Mouse (Mus musculus) left cerebral cortex, postnatal 14 days (tissue): Measurements from ENCODE around the gene Tubb4b. TPM values are rescaled to one million over a fixed set of nuclear protein-coding genes. Genes with fewer than 3 reads are reported as not detected.

ENCODE experiments used
- DNase-seq, 2 experiments: peaks; one replicate each; pipeline ENCODE4 v3.0.0; 2021 to 2022; ENCODE audit warnings: low spot score in 2 of 2, mixed read lengths in 1 of 2
- intact Hi-C: fragments of 180-260 bp; cut with DNase I; formaldehyde crosslinking; loops from one replicate; pipeline ENCODE4 v1.15.1; 2025
- total RNA-seq, 2 experiments: library from RNA; stranded (reverse); gene quantifications; 2 replicates each; pipeline ENCODE4 v1.2.3; 2021

Tubb4b gene
- total RNA-seq, 2 experiments from 2014 or later = 478 to 505 TPM

DNA sequence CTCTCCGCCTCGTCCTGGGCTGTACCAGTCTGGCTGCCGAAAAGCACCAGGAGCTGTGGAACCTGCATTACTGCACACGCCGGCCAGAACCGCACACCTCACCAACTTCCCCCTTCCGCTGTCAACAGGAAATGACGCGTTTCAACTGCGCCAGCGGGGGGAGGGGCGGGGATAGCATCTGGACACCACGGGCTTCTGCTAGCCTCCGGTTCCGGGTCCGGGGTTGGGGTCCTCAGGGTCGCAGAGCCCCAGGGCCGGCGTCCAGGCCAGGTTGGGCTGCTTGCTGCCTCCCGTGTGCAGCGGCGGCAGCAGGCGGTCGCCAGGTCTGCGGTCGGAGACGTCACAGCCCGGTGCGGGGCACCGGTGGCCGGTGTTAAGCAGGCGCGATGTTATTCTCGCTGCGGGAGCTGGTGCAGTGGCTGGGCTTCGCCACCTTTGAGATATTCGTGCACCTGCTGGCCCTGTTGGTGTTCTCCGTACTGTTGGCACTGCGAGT is 30.8 kb upstream of the Tubb4b start, which contains the start of gene Tmem203:
TSS of gene Tmem203 (plus strand) at position 156 of the 496 bp plus-strand sequence.
- intact Hi-C loops = loop anchor here (5.0 kb wide), 1 partner anchor 63 kb away; no protein-coding TSS in a partner anchor
- DNase-seq = peak; percentile 85 to 88

- intact Hi-C loops = no loop called here
Observed at GRCm38 (mm10) chr2:25252331-25252730, 27.8 kb upstream of the Tubb4b start.

GRCm38 (mm10) chr2:25246183-25247072 is 21.9 kb upstream of the Tubb4b start, which contains the start of gene AL732309.1:
Gene AL732309.1 (minus strand): TSS chr2:25246863.
- intact Hi-C loops = no loop called here
- no peak for DNase-seq

More at GRCm38 (mm10) chr2:25252331-25252730, 27.8 kb upstream of the Tubb4b start:
- DNase-seq = no peak

DNA sequence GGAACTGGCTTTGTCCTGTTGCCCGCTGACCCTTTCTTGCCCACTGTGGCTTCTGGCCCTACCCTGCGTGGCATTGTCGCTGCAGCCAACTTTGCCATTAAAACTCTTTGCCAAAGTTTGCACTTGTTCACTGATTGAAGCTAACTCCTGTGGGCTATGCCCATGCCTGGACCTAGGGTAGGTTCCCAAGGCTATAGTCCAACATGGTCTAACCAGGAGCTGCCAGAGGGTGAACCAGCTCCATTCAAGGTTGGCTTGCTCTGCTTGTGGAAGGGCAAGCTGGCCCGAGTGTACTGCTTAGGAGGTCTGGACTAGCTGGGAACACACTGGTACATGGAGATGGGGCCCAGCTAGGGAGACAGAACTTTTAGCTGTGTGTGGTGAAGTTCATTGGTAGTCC is 19.6 kb upstream of the Tubb4b start:
- no peak for DNase-seq
- intact Hi-C loops = no loop called here

DNA sequence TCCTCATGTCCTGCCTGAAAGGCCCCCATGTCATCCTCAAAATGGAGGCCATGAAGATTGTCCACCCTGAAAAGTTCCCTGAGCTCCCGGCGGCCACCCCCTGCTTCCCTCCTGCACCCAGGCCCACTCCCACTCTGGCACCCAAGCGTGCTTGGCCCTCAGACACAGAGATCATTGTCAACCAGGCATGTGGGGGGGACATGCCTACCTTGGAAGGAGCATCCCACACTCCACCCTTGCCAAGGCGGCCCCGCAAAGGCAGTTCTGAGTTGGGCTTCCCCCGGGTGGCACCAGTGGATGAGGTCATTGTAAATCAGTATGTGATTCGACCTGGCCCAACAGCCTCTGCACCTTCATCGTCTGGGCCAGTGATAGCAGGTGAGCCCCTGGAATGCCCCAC is 18.8 kb upstream of the Tubb4b start:
- intact Hi-C loops = no loop called here

GRCm38 (mm10) chr2:25242101-25242506 is 17.6 kb upstream of the Tubb4b start, which contains the start of the genes Rnf208 and Cysrt1:
Gene Rnf208 (plus strand): TSS chr2:25242255.
Gene Cysrt1 (minus strand): TSS chr2:25242452.
- intact Hi-C loops = no loop called here
- peak in 1 of 2 experiments; percentile 59 for DNase-seq

More for the DNA sequence above, 18.8 kb upstream of the Tubb4b start:
- no peak for DNase-seq

GRCm38 (mm10) chr2:25241438-25241775 is 16.9 kb upstream of the Tubb4b start:
- no peak for DNase-seq
- intact Hi-C loops = no loop called here

- DNase-seq = peak; percentile 69 to 75
- intact Hi-C loops = no loop called here
Observed at GRCm38 (mm10) chr2:25240723-25241437, 16.4 kb upstream of the Tubb4b start.

- DNase-seq = no peak
- intact Hi-C loops = no loop called here
Observed at GRCm38 (mm10) chr2:25240310-25240709, 15.8 kb upstream of the Tubb4b start.

DNA sequence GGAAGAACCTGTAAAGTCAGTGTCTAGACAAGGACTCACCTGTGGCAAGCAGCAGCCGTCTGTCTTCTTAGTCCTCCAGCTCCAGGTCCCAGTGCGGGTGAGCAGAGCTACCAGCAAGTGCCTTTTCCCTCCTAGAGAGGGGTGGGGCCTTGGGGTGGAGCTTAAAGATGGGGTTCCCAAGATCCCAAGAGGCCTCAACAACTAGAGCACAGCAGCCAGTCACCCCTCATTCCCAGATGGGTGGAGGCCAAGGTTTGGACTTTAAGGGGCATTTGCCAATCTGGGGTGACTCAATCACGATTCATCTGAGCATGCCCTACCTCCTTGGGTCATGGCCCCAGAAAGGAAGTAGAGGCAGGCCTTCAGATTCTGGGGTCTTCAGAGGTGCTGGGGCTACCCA is 15.3 kb upstream of the Tubb4b start:
- DNase-seq = no peak
- intact Hi-C loops = no loop called here

- intact Hi-C loops = no loop called here
- no peak for DNase-seq
Observed at GRCm38 (mm10) chr2:25238106-25238505, 13.6 kb upstream of the Tubb4b start.

DNA sequence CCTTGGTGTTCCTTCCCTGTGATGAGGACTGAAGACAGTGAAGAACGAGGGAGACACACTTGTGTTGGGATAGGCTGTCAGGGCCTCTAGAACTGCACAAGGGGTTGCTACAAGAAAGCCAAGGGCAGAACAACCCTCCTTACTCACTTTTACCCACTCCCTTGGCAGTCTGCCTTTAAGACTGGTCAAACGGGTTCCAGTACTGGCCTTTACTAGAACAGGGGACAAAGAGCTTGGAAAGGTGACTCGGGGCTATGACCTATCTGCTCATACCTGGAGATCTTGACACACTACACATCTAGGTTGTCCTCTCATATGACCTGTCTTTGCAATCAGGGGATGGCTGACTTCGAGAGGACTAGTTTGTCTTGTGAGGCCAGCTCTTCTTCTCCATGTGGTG is 13.0 kb upstream of the Tubb4b start:
- DNase-seq = no peak

GRCm38 (mm10) chr2:25236614-25237013 is 12.1 kb upstream of the Tubb4b start, which contains the start of gene Rnf224:
Gene Rnf224 (minus strand): TSS chr2:25236787.
- intact Hi-C loops = no loop called here
- DNase-seq = no peak

More for the DNA sequence above, 13.0 kb upstream of the Tubb4b start:
- intact Hi-C loops = no loop called here

- intact Hi-C loops = no loop called here
- no peak for DNase-seq
Observed at GRCm38 (mm10) chr2:25234551-25235220, 10.2 kb upstream of the Tubb4b start.

DNA sequence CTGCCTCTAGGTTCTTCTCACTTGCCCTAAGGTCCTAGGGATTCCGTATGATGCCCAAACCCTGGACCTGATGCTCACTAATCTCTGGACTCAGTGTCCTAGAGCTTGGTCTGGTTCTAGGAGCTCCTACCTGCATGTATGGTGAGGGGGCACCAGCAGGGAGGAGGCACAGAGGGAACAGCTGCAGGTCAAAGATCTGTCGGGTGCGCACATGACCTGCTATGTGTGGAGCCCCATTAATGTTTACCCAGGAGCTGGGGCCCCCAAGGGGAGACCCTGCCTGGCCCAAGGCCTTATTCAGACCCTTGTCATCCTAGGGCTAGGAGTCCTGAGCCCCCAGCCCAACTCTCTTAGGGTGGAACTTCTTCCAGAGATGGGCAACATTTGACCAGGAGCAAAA is 9.5 kb upstream of the Tubb4b start, which contains the start of gene Slc34a3:
TSS of gene Slc34a3 (minus strand) at position 315 of the 400 bp plus-strand sequence.
- DNase-seq = no peak
- intact Hi-C loops = no loop called here

DNA sequence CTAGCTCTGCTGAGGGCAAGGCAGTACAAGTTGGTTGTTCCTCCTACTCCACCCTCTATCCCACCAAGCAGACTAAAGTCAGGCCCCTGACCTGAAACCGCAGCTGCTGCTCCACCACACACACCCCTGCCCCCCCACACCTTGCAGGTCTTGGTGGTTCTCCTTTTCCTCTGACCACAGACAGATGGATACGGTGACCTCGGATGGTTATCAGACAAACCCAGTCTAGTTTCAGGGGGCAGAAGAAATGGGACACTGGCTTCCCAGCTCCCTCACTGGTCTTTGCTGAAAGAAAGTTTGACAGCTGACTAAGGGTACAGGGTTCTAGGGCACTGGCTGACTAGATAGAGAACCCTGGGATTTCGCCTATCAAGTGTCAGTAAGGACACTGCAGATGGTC is 8.9 kb upstream of the Tubb4b start:
- DNase-seq = no peak
- intact Hi-C loops = no loop called here

DNA sequence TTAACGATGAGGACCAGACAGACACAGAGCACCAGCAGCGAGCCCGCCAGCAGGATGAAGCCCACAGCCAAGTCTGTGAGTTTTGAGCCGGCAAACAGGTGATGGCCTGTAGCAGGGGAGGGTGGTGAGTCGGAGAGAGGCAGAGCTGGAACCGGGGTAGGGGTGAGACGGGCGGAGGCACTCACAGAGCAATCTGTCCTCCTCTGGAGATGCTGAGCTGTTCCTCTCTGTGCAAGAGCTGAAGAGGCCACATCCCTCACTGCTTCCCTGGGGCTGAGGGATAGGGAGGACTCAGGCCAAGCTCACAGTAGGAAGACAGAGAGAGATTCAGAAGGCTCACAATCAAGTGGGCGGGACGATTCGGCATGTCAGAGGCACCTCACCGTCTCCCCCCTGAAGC is 6.5 kb upstream of the Tubb4b start:
- intact Hi-C loops = no loop called here
- no peak for DNase-seq

DNA sequence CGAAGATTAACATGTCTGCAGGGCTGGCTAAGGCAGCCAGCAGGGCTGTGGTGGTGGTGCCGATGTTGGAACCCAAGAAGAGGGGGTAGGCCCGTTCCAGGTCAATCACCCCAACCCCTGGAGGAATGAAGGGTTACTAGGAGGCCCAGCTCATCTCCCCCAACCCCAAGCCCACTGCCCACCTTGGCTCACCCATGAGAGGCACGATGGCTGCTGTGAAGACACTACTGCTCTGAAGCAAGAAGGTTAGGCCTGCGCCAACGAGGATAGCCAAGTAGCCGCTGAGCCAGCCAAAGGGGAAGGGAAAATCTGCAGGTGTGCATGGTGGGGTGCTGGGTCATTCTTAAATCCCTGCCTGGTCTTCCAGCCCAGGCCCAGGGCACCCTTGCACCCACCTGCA is 6.1 kb upstream of the Tubb4b start:
- intact Hi-C loops = no loop called here
- DNase-seq = no peak

GRCm38 (mm10) chr2:25229582-25229981 is 5.1 kb upstream of the Tubb4b start:
- intact Hi-C loops = loop anchor here (2.0 to 5.0 kb wide), 2 partner anchors 37 to 43 kb away; partner anchors contain the start of genes Anapc2 and Ssna1
- DNase-seq = no peak
